Mouse (Mus musculus) kidney, adult 2 months (tissue): Measurements from ENCODE around the gene C4b.

Source experiments
- CTCF ChIP-seq: fragments of 200-500 bp; conservative IDR thresholded peaks from 2 replicates; pipeline ENCODE4 v1.5.1; 2011; ENCODE audit warnings: low read depth, mild to moderate bottlenecking, control low read depth, low read length, moderate library complexity, mixed read lengths; ENCODE audit not compliant: insufficient read depth, insufficient read length
- POLR2A ChIP-seq: fragments of 200-500 bp; IDR thresholded peaks from one replicate; pipeline ENCODE4 v1.6.1; 2011; ENCODE audit warnings: low read depth, low read length, control low read depth

GRCm38 (mm10) chr17:34680191-34680590 is 63.5 kb downstream of the C4b start:
- TF ChIP-seq CTCF, result no peak
- TF ChIP-seq POLR2A, result no peak
